Mouse (Mus musculus) cortical plate, adult 2 months (tissue): Measurements from ENCODE around the gene Lkaaear1.

Source experiments
- CTCF ChIP-seq: fragments of 200-500 bp; IDR thresholded peaks from 2 replicates; pipeline ENCODE4 v1.5.1; 2011; ENCODE audit warnings: mild to moderate bottlenecking, control low read depth, low read length; ENCODE audit not compliant: insufficient read depth; ENCODE audit errors: extremely low read depth
- POLR2A ChIP-seq: fragments of 200-500 bp; IDR thresholded peaks from 2 replicates; pipeline ENCODE4 v1.6.1; 2011; ENCODE audit warnings: mild to moderate bottlenecking, low read length, control low read depth; ENCODE audit not compliant: insufficient read depth; ENCODE audit errors: extremely low read depth

DNA sequence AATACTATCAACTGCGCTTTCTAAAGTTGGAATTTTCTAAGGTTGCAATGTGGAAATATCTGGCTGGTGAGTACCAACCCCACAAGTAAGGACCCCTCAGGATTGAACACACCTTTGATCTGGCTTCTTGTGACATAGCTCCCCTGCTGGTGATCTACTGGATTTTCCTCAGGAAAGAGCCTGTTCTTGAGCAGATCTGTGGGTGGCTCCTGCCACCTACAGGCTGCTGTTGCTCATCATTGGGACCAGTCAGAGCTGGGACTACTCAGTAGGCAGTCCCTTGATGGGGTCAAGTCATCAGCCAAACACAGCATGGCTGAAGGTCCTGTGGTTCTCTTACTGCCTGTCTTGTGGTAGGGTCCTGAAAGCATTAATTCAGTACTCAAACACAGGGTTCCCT, 19.5 kb downstream of the Lkaaear1 start:
- peak; percentile 99 for TF ChIP-seq CTCF
- TF ChIP-seq POLR2A, result no peak
